Mouse (Mus musculus) kidney, postnatal 0 days (tissue): ENCODE measurements around the gene Lrp6. TPM values are rescaled to one million over a fixed set of nuclear protein-coding genes. Genes with fewer than 3 reads are reported as not detected.

ENCODE experiments used
- ATAC-seq: fragments of 200-750 bp; cut with Nextera tagmentation; replicated peaks from 2 replicates; pipeline ENCODE4 v1.8.0; 2017; ENCODE audit warnings: low read depth, moderate number of reproducible peaks, moderate TSS enrichment, moderate library complexity; ENCODE audit not compliant: low FRiP score
- DNase-seq: peaks from one replicate; pipeline ENCODE4 v3.0.0-alpha.2; 2016; ENCODE audit warnings: low spot score
- H3K27ac ChIP-seq: fragments of 300-500 bp; sonication (generic); 2 replicates; pipeline ENCODE4 v1.5.1; 2014; ENCODE audit warnings: mild to moderate bottlenecking
- H3K27me3 ChIP-seq: fragments of 300-500 bp; sonication (generic); 2 replicates; pipeline ENCODE4 v1.6.1; 2014; ENCODE audit warnings: low read length, mixed read lengths; ENCODE audit not compliant: insufficient read depth
- H3K36me3 ChIP-seq: fragments of 300-500 bp; sonication (generic); 2 replicates; pipeline ENCODE4 v1.6.1; 2014; ENCODE audit warnings: low read length, mixed read lengths; ENCODE audit not compliant: insufficient read depth
- H3K4me1 ChIP-seq: fragments of 300-500 bp; sonication (generic); replicated peaks from 2 replicates; pipeline ENCODE4 v1.6.1; 2014; ENCODE audit warnings: antibody characterized with exemption, low read length, mixed read lengths; ENCODE audit not compliant: insufficient read depth
- H3K4me2 ChIP-seq: fragments of 300-500 bp; sonication (generic); 2 replicates; pipeline ENCODE4 v1.6.1; 2014; ENCODE audit warnings: mild to moderate bottlenecking, low read length, moderate library complexity, mixed read lengths
- H3K4me3 ChIP-seq: fragments of 300-500 bp; sonication (generic); replicated peaks from 2 replicates; pipeline ENCODE4 v1.5.1; 2014; ENCODE audit warnings: low read depth, low read length
- H3K9ac ChIP-seq: fragments of 300-500 bp; sonication (generic); 2 replicates; pipeline ENCODE4 v1.6.1; 2014; ENCODE audit warnings: low read depth, low read length
- H3K9me3 ChIP-seq: fragments of 300-500 bp; sonication (generic); replicated peaks from 2 replicates; pipeline ENCODE4 v1.6.1; 2016; ENCODE audit warnings: low read length, inconsistent platforms, mixed read lengths
- CTCF ChIP-seq: IDR thresholded peaks from 2 replicates; pipeline ENCODE4 v1.5.1; 2016; ENCODE audit warnings: antibody characterized with exemption, low read depth, mild to moderate bottlenecking, moderate library complexity
- WGBS: fragments of 180-500 bp; shearing (Covaris S2); extraction: QIAGEN DNeasy Blood & Tissue Kit; methylation state at CpG from one replicate; pipeline ENCODE4 v1.1.7; 2014; 5-methylcytosine and 5-hydroxymethylcytosine counted together
- polyA plus RNA-seq: library from polyadenylated mRNA; unstranded; fragments of >200 nt; fragmentation: Nextera tagmentation; extraction: Ambion mirVana; gene quantifications from 2 replicates; pipeline ENCODE4 v1.2.1, GENCODE M21; 2015

Gene Lrp6
- polyA plus RNA-seq, 1 experiment from 2014 or later: 35.3 TPM

GRCm38 (mm10) chr6:134413706-134414531, 152.8 kb downstream of the Lrp6 start:
- Histone ChIP-seq H3K4me3 (no peak overlapping the region), H3K4me1 (no peaks in the 10 kb centered on the region), H3K9ac (no peak overlapping the region), H3K9me3 (no peaks in the 10 kb centered on the region), H3K4me2 (peak overlapping the region; percentile 13; the same call in 1 of the 2 replicates), H3K27ac (peak overlapping the region; percentile 78), H3K36me3 (no peaks in the 10 kb centered on the region), H3K27me3 (no peaks in the 10 kb centered on the region)
- 50% methylated on average over 18 of the region's 18 CpGs for WGBS
- DNase-seq (peak; percentile 69), ATAC-seq (peak; percentile 89)
- peak; percentile 22; the same call in 1 of the 2 replicates for TF ChIP-seq CTCF

DNA sequence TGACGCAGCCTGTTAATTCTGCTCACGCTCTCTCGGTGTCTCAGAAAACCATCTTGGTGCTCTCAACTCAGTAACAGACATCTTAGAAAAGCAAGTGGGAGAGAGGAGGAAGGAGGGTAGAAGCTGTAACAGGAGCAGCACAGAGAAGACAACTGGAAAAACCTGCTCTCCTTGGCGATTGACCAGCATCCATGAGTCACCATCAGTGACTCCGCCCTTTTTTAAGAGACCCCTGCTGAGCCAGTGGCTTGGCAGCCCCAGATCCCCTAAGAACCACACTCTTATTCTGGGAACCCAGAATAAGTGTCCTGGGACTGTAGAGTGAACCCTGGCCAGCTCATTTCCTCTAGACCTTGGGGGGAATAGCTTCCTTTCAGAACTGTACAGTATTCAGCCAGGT, 159.5 kb downstream of the Lrp6 start:
- Histone ChIP-seq H3K4me2 (no peak overlapping the region), H3K4me1 (no peaks in the 10 kb centered on the region), H3K9me3 (no peaks in the 10 kb centered on the region), H3K4me3 (no peak overlapping the region), H3K27me3 (no peaks in the 10 kb centered on the region), H3K36me3 (no peaks in the 10 kb centered on the region), H3K27ac (0 out of 2 replicates have a peak overlapping the region, but pooled peaks have one; percentile 27), H3K9ac (no peak overlapping the region)
- 57% methylated on average over 5 of the region's 5 CpGs for WGBS
- DNase-seq (no peak), ATAC-seq (peak; percentile 63; the same call in 1 of the 2 replicates)
- TF ChIP-seq CTCF: no peak

DNA sequence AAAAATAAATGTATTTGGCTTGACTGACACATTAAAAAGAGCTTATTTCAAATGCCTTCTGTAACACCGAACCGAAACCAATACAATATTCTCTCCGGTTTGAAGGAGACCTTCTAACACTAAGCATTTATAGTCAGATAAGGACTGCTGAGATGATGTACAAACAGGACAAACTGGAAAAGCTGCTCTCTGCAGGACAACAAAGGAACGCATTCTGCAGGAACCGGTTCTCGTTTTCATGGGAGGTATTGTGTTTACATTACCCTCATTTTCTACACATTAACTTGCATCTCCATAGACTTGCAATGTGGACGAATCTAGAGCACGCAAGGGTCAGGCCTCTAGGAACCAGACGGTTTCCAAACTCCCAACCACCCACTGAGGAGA, 163.1 kb downstream of the Lrp6 start:
- H3K9ac ChIP-seq: no peak overlapping the region
- ATAC-seq (no peak), DNase-seq (no peak)
- H3K4me1 ChIP-seq: no peaks in the 10 kb centered on the region
- no peaks in the 10 kb centered on the region for H3K36me3 ChIP-seq
- no peak overlapping the region for H3K27ac ChIP-seq
- H3K9me3 ChIP-seq: no peaks in the 10 kb centered on the region
- TF ChIP-seq CTCF: no peak
- H3K4me2 ChIP-seq: no peak overlapping the region
- no peak overlapping the region for H3K4me3 ChIP-seq
- no peaks in the 10 kb centered on the region for H3K27me3 ChIP-seq
- 74% methylated on average over 9 of the region's 9 CpGs for WGBS

DNA sequence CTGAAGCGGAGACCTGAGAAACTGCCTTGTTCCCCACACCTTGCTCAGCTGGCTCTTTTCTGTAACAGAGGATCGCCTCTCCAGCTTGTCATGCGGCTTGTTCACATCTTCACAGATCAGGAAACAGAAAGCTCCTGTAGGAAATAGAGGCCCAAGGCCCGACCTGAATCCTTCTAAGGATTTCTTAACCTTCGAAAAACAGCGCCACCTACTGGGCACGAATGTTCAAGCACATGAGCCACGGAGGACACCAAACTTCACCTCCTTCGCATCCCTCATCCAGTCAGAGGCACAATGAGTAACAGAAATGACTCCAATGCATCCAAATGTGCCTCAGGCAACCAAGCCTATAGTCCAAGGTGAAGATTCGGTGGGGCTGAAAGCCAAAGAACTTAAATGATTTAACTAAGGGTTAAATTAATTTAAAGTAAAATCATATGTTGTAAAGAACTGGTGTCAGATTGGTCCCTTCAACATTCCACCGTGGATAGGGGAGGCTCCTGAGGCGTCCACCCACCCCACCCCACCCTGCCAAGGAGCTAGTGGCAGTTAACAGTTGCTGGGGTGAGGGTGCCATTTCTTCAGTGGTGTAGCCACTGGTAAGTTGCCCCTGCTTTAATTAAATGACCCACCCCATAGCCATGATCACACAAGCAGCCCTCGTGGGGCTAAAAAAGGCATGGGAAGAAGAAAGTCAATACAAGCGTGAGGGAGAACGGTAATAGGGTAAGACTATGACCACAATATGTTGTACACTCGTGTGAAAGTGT, 163.7 kb downstream of the Lrp6 start:
- TF ChIP-seq CTCF: peak; percentile 76
- 42% methylated on average over 16 of the region's 16 CpGs for WGBS
- no peak overlapping the region for H3K4me2 ChIP-seq

More for the DNA sequence above, 163.7 kb downstream of the Lrp6 start:
- Histone ChIP-seq H3K9ac (no peak overlapping the region), H3K4me3 (no peak overlapping the region), H3K9me3 (no peaks in the 10 kb centered on the region), H3K27me3 (no peaks in the 10 kb centered on the region), H3K27ac (no peak overlapping the region), H3K36me3 (no peaks in the 10 kb centered on the region), H3K4me1 (no peaks in the 10 kb centered on the region)
- peak; percentile 77 for DNase-seq
- ATAC-seq: no peak

Other genes starting within 250 kb of the Lrp6 start
- gene Bcl2l14, start 170.6 kb downstream of the Lrp6 start, polyA plus RNA-seq: 9.3 and 10.2 TPM in 2 replicates
- gene Mansc1, start 65.5 kb upstream of the Lrp6 start, polyA plus RNA-seq: 13.3 and 13.5 TPM in 2 replicates
- gene Borcs5, start 72.5 kb upstream of the Lrp6 start, polyA plus RNA-seq: 20.0 and 20.1 TPM in 2 replicates
- 10.1 and 10.3 TPM in 2 replicates for gene Dusp16, start 225.7 kb upstream of the Lrp6 start, polyA plus RNA-seq